Mouse (Mus musculus): ENCODE data around the gene Tmem167b.
A peak's percentile ranks its signal among the peaks of the same experiment; 100 is the strongest.

Tmem167b gene

DNA sequence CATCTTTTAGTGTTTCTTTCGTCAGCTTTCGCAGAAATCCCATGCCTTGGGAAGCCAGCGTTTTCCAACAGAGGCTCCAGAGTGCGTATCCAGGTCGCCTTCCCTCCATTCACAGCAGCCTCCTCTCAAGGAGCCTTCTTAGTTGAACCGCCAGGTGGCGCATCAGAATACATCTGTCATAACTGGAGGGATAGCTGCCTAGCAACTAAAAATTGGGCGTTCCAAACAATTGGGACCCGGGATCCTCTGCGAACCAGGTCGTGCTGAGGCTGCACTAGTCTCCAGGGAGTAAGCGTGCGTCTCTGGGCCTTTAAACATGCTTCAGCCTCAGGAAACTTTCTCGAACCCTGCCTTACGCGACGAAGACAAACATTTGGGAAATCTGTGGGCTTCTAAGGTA lies 25.0 kb downstream of the Tmem167b start:
- peak; percentile 90 for DNase-seq (ENCODE audit: low read depth, low spot score)

DNA sequence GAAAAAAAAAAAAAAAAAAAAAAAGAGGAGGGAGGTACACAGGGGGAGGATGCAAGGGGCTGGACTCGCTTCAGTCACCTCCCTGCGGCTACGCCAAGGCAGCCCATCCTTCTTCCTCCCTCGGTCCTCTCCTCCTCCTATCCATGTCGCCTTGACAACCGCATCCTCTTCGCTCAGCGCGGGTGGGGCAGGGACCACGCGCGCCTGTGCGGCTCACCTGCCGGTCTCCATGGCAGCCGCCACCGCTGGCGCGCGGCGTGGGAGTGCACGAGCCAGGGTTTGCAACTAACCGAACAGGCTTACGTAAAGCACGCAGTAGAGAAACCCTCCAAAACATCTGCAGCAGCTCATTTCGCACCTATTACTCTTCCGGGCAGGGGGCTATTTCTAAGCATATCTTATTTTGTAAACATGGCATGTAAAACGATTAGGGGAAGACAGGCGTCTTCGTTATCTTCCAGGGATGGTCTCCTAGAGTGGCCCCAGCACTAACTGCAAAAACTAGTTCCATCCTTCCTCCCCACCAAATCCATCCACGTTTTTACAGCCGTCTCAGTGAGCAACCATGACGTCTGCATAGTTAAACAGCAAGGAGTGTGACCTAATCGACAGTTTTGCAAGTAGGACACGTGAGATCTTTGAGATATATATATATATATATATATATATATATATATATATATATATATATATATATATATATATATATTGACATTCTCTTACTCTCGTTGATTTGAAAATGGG lies 25.6 kb downstream of the Tmem167b start, which contains the start of gene 5330417C22Rik:
Gene 5330417C22Rik (minus strand): TSS at position 20 of the 744 bp plus-strand sequence.
- DNase-seq (ENCODE audit: low read depth, low spot score) = peak; percentile 91

DNA sequence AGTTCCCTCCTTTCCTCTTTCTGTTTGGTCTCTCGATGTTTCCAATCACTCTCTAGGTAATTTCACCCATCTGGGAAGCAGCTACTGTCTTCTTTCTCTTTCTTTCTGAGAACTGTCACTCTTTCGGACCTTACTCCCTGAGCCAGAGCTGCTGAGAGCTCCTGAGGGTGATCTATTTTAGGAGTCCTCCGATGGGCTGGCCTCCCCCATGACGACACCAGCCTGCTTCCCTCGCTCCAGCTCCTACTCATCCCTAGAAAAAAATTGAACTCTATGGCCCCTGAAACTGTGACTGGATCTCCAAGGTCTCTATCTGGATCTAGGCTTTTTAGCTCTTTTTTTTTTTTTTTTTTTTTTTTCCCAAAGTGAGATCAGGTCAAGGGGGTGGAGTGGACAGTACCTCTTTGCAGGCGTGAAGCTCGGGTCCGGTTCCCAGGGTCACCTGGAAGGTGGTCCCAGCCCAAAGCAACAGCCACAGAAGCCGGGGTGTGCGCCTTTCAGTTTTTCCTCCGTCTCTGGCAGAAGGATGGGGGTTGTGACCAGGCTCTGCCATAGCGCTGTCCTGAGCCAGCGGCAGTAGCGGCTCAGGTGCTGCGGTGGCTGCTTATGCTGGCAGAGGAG lies 26.3 kb downstream of the Tmem167b start:
- no peak for DNase-seq (ENCODE audit: low read depth, low spot score)

DNA sequence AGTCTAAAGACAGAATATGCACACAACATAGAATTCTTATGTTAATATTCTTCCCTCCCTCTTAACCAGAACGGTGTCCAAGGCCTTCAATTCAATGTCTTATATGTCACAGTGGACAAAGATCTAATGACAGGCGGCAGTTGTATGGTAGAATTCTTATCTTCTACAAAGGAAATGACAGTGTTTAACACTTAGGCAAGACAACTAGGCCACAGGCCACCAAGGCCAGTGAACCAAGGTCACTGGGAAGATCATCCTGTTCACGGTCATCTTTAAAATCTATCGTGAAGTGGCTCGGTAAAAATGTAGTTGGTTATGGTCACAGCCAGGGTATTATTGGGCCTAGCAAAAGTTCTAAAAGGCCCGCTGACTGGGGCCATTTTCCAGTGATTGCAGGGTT lies 28.3 kb downstream of the Tmem167b start, which contains the start of gene 1700013F07Rik:
Gene 1700013F07Rik (plus strand): TSS at position 200 of the 400 bp plus-strand sequence.
- no peak for DNase-seq (ENCODE audit: low read depth, low spot score)

DNA sequence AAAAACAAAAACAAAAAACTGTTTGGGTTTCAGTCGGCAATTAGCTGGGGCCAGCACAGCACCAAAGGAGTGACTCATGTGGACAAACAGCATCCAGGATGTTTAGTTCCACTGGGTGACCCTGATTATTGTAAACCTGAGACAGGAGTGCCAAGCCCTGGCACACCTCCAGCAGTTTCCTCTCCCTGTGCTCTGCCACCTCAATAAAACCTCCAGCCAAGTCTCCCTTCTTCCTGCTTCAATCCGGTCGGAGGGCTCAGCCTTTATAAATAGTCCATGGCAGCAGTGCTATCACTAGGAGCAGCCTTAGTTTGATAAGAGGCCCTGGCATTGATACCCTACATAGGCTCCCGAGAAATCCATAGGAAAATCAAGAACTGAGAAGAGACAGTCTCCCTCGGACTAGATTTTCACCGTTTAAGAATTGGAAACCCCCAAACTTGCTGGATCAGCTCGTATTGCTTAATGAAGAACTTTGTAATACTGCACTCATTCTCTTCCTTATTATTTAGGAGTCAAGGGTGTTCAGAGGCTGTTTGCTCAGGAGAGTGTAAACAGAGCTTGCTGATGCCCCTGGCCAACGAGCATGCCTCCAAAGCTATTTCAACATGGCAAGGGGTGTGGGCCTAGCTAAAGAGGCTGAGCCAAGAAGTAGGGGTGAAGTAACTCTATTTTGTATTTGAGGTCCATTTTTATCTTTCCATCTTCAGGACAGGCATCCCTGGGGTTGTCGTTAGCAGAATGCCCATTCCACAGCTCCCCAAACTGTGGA lies 29.0 kb downstream of the Tmem167b start:
- no peak for DNase-seq (ENCODE audit: low read depth, low spot score)

DNA sequence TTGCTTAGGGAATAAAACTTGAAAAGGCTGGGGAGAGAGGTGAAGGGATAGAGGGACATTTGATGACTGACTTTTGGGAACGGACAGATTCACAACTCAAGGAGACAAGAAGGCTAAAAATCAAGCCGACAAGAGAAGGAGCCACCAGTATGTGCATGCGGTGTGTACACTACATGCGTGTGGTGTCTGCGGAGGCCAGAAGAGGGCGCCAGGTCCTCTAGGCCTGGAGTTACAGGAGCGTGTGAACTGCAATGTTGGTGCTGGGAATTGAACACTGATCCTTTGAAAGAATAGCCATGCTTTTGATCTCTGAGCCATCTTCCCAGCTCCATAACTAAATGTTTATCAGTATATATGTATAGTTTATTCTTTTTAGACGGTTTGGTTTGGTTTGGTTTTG lies 33.8 kb downstream of the Tmem167b start:
- DNase-seq (ENCODE audit: low read depth, low spot score) = no peak

DNA sequence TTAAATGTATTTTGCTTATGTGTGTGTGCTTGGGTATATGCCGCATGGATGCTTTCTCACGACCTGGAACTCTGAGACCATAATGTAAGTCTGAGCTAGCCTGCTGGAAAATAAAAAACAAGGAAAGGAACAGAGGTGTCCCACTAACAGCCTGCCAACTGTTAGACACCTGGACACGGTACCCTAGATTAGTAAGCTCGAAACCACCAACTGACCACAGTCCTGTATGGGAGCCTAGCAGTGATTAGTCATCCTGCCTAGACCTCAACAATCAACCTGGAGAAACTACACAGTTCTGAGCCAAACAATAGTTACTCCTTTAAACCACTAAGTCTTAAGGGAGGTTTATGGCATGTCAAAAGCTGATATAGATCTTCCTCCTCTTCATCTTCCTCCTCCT lies 38.9 kb downstream of the Tmem167b start:
- DNase-seq (ENCODE audit: low read depth, low spot score) = no peak

DNA sequence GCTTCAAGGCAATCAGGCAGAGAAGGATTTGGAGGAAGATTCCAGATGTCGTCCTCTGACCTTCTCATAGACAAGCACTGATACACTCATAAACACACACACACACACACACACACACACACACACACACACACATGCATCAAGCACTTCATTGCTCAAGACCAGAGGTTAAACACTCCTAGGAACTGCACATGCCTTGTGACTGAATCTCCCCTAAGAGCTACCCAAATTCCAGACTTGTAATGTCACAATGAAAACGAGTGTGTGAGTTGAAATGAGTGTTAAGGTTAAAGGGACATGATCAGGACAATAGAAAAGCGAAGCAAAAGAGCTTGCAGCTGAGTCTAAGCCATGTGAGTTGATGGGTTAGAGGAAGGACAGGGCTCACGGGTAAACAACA lies 44.0 kb downstream of the Tmem167b start:
- no peak for DNase-seq (ENCODE audit: low read depth, low spot score)

DNA sequence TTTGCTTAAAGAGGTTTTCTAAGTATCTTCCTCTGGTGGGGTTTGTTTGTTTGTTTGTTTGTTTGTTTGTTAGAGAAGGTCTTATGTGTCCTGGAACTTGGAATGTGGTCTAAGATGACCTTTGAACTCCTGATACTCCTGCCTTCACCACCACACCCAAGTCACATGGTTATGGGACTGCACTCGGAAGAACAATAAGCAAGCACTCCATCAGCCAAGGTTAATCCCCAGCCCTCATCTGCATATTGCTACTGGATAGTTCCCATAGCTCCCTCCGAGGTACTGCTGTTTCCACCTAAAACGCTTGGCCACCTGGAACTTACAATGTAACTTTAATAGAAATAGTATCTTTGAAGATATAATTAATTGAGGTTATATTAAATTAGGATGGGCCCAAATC lies 48.8 kb downstream of the Tmem167b start:
- DNase-seq (ENCODE audit: low read depth, low spot score) = no peak

DNA sequence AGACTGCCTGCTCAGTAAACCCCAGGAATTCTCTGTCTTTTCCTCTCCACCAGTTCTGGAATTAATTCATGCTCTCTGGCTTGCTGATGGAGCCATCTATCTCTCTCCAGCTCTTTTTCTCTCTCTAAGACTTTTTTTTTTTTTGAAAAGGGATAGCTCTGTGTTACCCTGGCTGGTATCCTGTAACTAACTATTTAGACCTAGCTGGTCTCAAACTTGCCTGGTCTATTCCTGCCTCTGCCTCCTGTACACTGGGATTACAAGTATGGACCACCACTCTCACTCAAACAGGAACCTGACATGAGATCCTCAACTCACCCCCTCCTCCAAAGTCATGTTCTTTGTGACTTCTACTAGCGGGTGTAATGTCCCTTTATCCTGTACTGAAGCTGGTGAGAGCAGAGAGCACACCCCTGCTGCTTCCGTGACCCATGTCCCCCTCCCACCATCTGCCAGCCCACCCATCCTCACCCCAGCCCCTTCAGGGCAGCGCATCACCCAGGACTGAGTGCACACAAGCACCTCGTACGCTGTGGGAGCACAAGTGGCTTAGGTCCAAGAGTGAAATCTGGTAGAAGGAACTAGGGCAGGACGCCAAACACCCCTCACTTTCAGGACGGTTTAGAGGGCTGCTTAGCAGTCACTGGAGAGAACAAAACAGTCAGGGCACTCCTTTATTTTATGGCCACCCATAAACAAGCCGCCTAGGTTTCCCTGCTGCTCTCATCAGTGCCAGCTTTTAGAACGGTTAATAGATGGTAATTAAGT lies 51.4 kb downstream of the Tmem167b start:
- no peak for DNase-seq (ENCODE audit: low read depth, low spot score)

DNA sequence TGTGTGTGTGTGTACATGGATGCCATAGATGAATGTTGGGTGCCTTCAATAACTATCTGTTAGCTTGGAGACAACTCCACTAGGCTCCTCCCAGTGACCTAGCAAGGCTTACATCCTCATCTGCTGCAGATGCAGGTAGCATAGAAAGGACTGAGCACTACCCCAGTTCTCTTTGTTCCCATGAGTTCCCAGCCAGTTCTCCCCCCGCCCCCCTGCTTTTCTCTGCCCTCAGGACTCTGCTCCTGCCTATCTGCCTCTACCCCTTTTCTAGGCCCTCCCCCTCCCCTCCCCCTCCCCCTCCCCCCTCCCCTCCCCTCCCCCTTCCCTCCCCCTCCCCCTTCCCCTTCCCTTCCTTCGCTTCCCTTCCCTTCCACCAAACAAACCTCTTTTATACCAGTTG lies 52.1 kb downstream of the Tmem167b start:
- DNase-seq (ENCODE audit: low read depth, low spot score) = no peak

DNA sequence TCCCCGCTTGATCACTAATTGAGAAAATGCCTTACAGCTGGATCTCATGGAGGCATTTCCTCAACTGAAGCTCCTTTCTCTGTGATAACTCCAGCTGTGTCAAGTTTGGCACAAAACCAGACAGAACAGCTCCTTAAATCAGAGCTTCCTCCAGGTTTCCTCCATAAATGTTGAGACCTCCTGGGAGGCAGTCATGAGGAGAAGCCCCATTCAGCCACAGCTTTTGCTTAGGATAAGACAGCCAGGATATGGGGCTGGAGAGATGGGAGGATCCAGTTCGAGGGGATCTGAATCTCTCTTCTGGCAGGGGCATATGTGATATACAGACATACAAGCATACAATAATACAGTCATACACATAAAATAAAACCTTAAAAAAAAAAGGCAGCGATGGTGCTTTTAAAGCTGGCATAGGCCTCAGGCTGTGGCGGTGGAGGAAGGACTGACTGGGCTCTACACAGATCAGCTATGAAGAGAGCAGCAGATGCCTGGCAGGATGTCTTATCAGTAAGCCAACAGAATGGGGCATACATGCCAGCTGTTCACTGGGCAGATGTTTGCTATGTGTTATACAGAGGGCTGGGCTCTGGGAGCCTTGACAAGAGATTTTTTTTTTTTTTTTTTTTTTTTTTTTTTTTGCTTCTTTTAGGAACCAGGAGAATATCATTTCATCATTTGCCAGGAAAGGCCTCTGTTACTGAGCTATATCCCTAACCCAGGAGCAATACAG lies 53.4 kb downstream of the Tmem167b start:
- no peak for DNase-seq (ENCODE audit: low read depth, low spot score)
